Mouse (Mus musculus): Measurements from ENCODE around the gene Wdr74.
A peak's percentile ranks its signal among the peaks of the same experiment; 100 is the strongest.

- TF ChIP-seq CTCF (IDR thresholded peaks at IDR 0.05; ENCODE audit: control insufficient read depth, insufficient read depth, low read length) (peak; percentile 70), POLR2A (IDR thresholded peaks at IDR 0.05; ENCODE audit: borderline replicate concordance, control insufficient read depth, low read depth, low read length) (no peak)
Measured at GRCm38 (mm10) chr19:8695330-8695729, 40.3 kb upstream of the Wdr74 start.
